Mouse (Mus musculus) forebrain, embryonic 13.5 days (tissue): ENCODE data around the gene Fbn1. TPM values are rescaled to one million over a fixed set of nuclear protein-coding genes. Genes with fewer than 3 reads are reported as not detected.

Experiments used
- ATAC-seq: fragments of 200-750 bp; cut with Nextera tagmentation; 2 replicates; pipeline ENCODE4 v1.8.0; 2017
- H3K27ac ChIP-seq: fragments of 300-500 bp; sonication (generic); 2 replicates; pipeline ENCODE4 v1.5.1; 2015; ENCODE audit warnings: inconsistent platforms, mild to moderate bottlenecking, moderate library complexity
- H3K27me3 ChIP-seq: fragments of 300-500 bp; sonication (generic); 2 replicates; pipeline ENCODE4 v1.6.1; 2015; ENCODE audit warnings: mild to moderate bottlenecking, inconsistent platforms
- H3K36me3 ChIP-seq: fragments of 300-500 bp; sonication (generic); 2 replicates; pipeline ENCODE4 v1.6.1; 2015; ENCODE audit warnings: mild to moderate bottlenecking, inconsistent platforms; ENCODE audit not compliant: poor library complexity, severe bottlenecking
- H3K4me1 ChIP-seq: fragments of 300-500 bp; sonication (generic); 2 replicates; pipeline ENCODE4 v1.6.1; 2015; ENCODE audit warnings: inconsistent platforms
- H3K4me2 ChIP-seq: fragments of 300-500 bp; sonication (generic); 2 replicates; pipeline ENCODE4 v1.6.1; 2015; ENCODE audit warnings: inconsistent platforms, mild to moderate bottlenecking, moderate library complexity
- H3K4me3 ChIP-seq: fragments of 300-500 bp; sonication (generic); 2 replicates; pipeline ENCODE4 v1.5.1; 2015; ENCODE audit warnings: mild to moderate bottlenecking, inconsistent platforms
- H3K9ac ChIP-seq: fragments of 300-500 bp; sonication (generic); 2 replicates; pipeline ENCODE4 v1.6.1; 2015; ENCODE audit warnings: mild to moderate bottlenecking, inconsistent platforms
- H3K9me3 ChIP-seq: fragments of 300-500 bp; sonication (generic); replicated peaks from 2 replicates; pipeline ENCODE4 v1.6.1; 2016; ENCODE audit warnings: inconsistent platforms
- WGBS: fragments of 180-500 bp; shearing (Covaris S2); methylation state at CpG from one replicate; pipeline ENCODE4 v1.1.7; 2015; 5-methylcytosine and 5-hydroxymethylcytosine counted together
- polyA plus RNA-seq: library from polyadenylated mRNA; unstranded; fragments of >200 nt; fragmentation: Nextera tagmentation; extraction: Ambion mirVana; gene quantifications from 2 replicates; pipeline ENCODE4 v1.2.1, GENCODE M21; 2015

Fbn1 gene
- 1.7 and 1.8 TPM in 2 replicates for polyA plus RNA-seq

GRCm38 (mm10) chr2:125507893-125508292, at the start of gene Fbn1:
Fbn1 (minus strand) TSS chr2:125507993.
- H3K27ac ChIP-seq = no peak within 1 kb of the TSS
- peak within 1 kb of the TSS; percentile 78 for H3K9ac ChIP-seq
- peak within 1 kb of the TSS; percentile 70 for H3K4me3 ChIP-seq
- peaks cover 16% of the 10 kb centered on the region for H3K4me1 ChIP-seq
- peak within 1 kb of the TSS; percentile 98 for H3K4me2 ChIP-seq
- peaks cover 9% of the 10 kb centered on the region; the same call in 1 of the 2 replicates for H3K27me3 ChIP-seq
- no peak for ATAC-seq
- H3K36me3 ChIP-seq = no peaks in the 10 kb centered on the region
- H3K9me3 ChIP-seq = no peaks in the 10 kb centered on the region
- 81% methylated on average over 4 of the region's 4 CpGs for WGBS

GRCm38 (mm10) chr2:125555830-125556229, 48.0 kb upstream of the Fbn1 start:
- H3K4me2 ChIP-seq = no peak overlapping the region
- ATAC-seq = no peak
- no peak overlapping the region for H3K9ac ChIP-seq
- no peak overlapping the region for H3K27ac ChIP-seq
- no peaks in the 10 kb centered on the region for H3K9me3 ChIP-seq
- H3K36me3 ChIP-seq = no peaks in the 10 kb centered on the region
- 77% methylated on average over 6 of the region's 6 CpGs for WGBS
- H3K4me1 ChIP-seq = peaks cover 7% of the 10 kb centered on the region; the same call in 1 of the 2 replicates
- H3K27me3 ChIP-seq = no peaks in the 10 kb centered on the region
- H3K4me3 ChIP-seq = no peak overlapping the region

GRCm38 (mm10) chr2:125548806-125549578, 41.2 kb upstream of the Fbn1 start:
- Histone ChIP-seq H3K9ac (no peak overlapping the region), H3K4me3 (no peak overlapping the region), H3K36me3 (no peaks in the 10 kb centered on the region), H3K9me3 (no peaks in the 10 kb centered on the region), H3K4me1 (no peaks in the 10 kb centered on the region), H3K27me3 (no peaks in the 10 kb centered on the region), H3K4me2 (no peak overlapping the region), H3K27ac (no peak overlapping the region)
- 72% methylated on average over 1 of the region's 1 CpGs for WGBS
- no peak for ATAC-seq

- Histone ChIP-seq H3K9ac (no peak overlapping the region), H3K27ac (no peak overlapping the region), H3K27me3 (no peaks in the 10 kb centered on the region), H3K4me3 (no peak overlapping the region), H3K36me3 (no peaks in the 10 kb centered on the region), H3K4me1 (no peaks in the 10 kb centered on the region), H3K9me3 (no peaks in the 10 kb centered on the region), H3K4me2 (no peak overlapping the region)
- no peak for ATAC-seq
- 80% methylated on average over 3 of the region's 3 CpGs for WGBS
Observed at GRCm38 (mm10) chr2:125544986-125545385, 37.2 kb upstream of the Fbn1 start.

- H3K9me3 ChIP-seq = no peaks in the 10 kb centered on the region
- no peak overlapping the region for H3K4me3 ChIP-seq
- no peaks in the 10 kb centered on the region for H3K4me1 ChIP-seq
- no peaks in the 10 kb centered on the region for H3K27me3 ChIP-seq
- WGBS = 73% methylated on average over 1 of the region's 1 CpGs
- H3K4me2 ChIP-seq = no peak overlapping the region
- no peaks in the 10 kb centered on the region for H3K36me3 ChIP-seq
- no peak overlapping the region for H3K9ac ChIP-seq
- ATAC-seq = no peak
- no peak overlapping the region for H3K27ac ChIP-seq
Observed at GRCm38 (mm10) chr2:125543646-125544045, 35.9 kb upstream of the Fbn1 start.

- no peak overlapping the region for H3K4me2 ChIP-seq
- H3K27ac ChIP-seq = no peak overlapping the region
- H3K36me3 ChIP-seq = no peaks in the 10 kb centered on the region
- no peaks in the 10 kb centered on the region for H3K27me3 ChIP-seq
- H3K9me3 ChIP-seq = no peaks in the 10 kb centered on the region
- ATAC-seq = no peak
- H3K4me1 ChIP-seq = no peaks in the 10 kb centered on the region
- 90% methylated on average over 7 of the region's 7 CpGs for WGBS
- H3K9ac ChIP-seq = no peak overlapping the region
- H3K4me3 ChIP-seq = no peak overlapping the region
Observed at GRCm38 (mm10) chr2:125541451-125541850, 33.7 kb upstream of the Fbn1 start.

- Histone ChIP-seq H3K4me2 (no peak overlapping the region), H3K4me3 (no peak overlapping the region), H3K9ac (no peak overlapping the region), H3K9me3 (no peaks in the 10 kb centered on the region), H3K4me1 (no peaks in the 10 kb centered on the region), H3K27me3 (no peaks in the 10 kb centered on the region), H3K27ac (no peak overlapping the region), H3K36me3 (no peaks in the 10 kb centered on the region)
- WGBS = 89% methylated on average over 7 of the region's 7 CpGs
- no peak for ATAC-seq
Observed at GRCm38 (mm10) chr2:125540579-125540978, 32.8 kb upstream of the Fbn1 start.

- Histone ChIP-seq H3K4me2 (no peak overlapping the region), H3K4me1 (no peaks in the 10 kb centered on the region), H3K4me3 (no peak overlapping the region), H3K36me3 (no peaks in the 10 kb centered on the region), H3K27ac (no peak overlapping the region), H3K27me3 (no peaks in the 10 kb centered on the region), H3K9me3 (no peaks in the 10 kb centered on the region), H3K9ac (no peak overlapping the region)
- no peak for ATAC-seq
- WGBS = 90% methylated on average over 3 of the region's 3 CpGs
Observed at GRCm38 (mm10) chr2:125539640-125540039, 31.8 kb upstream of the Fbn1 start.

GRCm38 (mm10) chr2:125530665-125531064, 22.9 kb upstream of the Fbn1 start:
- Histone ChIP-seq H3K4me1 (no peaks in the 10 kb centered on the region), H3K4me2 (no peak overlapping the region), H3K27ac (no peak overlapping the region), H3K9me3 (no peaks in the 10 kb centered on the region), H3K36me3 (no peaks in the 10 kb centered on the region), H3K4me3 (no peak overlapping the region), H3K27me3 (no peaks in the 10 kb centered on the region), H3K9ac (no peak overlapping the region)
- no peak for ATAC-seq
- 79% methylated on average over 6 of the region's 6 CpGs for WGBS

- Histone ChIP-seq H3K36me3 (no peaks in the 10 kb centered on the region), H3K9ac (no peak overlapping the region), H3K4me3 (no peak overlapping the region), H3K4me1 (no peaks in the 10 kb centered on the region), H3K27me3 (no peaks in the 10 kb centered on the region), H3K4me2 (no peak overlapping the region), H3K9me3 (no peaks in the 10 kb centered on the region; the same call in 1 of the 2 replicates), H3K27ac (no peak overlapping the region)
- ATAC-seq = no peak
- 85% methylated on average over 5 of the region's 5 CpGs for WGBS
Observed at GRCm38 (mm10) chr2:125526566-125526965, 18.8 kb upstream of the Fbn1 start.

GRCm38 (mm10) chr2:125525484-125525883, 17.7 kb upstream of the Fbn1 start:
- H3K27ac ChIP-seq = no peak overlapping the region
- H3K27me3 ChIP-seq = no peaks in the 10 kb centered on the region
- H3K9me3 ChIP-seq = no peaks in the 10 kb centered on the region; the same call in 1 of the 2 replicates
- no peaks in the 10 kb centered on the region for H3K4me1 ChIP-seq
- H3K36me3 ChIP-seq = no peaks in the 10 kb centered on the region
- H3K4me3 ChIP-seq = no peak overlapping the region
- WGBS = 94% methylated on average over 2 of the region's 2 CpGs
- H3K4me2 ChIP-seq = no peak overlapping the region
- no peak overlapping the region for H3K9ac ChIP-seq
- no peak for ATAC-seq

GRCm38 (mm10) chr2:125516594-125516993, 8.8 kb upstream of the Fbn1 start:
- Histone ChIP-seq H3K9ac (no peak overlapping the region), H3K9me3 (no peaks in the 10 kb centered on the region; the same call in 1 of the 2 replicates), H3K4me2 (no peak overlapping the region), H3K4me3 (no peak overlapping the region), H3K27me3 (no peaks in the 10 kb centered on the region), H3K4me1 (no peaks in the 10 kb centered on the region), H3K27ac (no peak overlapping the region), H3K36me3 (no peaks in the 10 kb centered on the region)
- 55% methylated on average over 4 of the region's 4 CpGs for WGBS
- ATAC-seq = no peak
